Mouse (Mus musculus): ENCODE measurements around the gene Tut7.

Tut7 gene

DNA sequence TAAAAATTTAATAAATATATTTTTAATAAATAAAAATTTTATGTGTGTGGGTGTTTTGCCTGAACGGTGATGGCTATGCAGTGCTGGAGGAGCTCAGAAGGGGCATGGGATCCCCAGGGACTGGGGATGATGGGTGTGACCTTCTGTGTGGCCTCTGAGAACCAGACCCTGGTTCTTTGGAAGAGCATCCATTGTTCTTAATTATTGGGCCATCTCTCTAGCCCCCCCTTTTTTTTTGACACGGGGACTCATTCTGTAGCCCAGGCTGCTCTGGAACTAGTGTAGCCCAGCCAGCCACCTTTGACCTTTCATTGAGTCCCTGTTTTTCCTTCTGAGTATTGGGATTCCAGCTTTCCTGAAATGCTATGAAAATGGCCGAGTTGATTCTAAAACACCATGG, 13.9 kb upstream of the Tut7 start:
- H3K27me3 ChIP-seq (ENCODE audit: insufficient read depth, low read length), result no peaks in the 10 kb centered on the region
- no peak overlapping the region for H3K4me3 ChIP-seq (replicated peaks; ENCODE audit: low read length)
- H3K36me3 ChIP-seq (ENCODE audit: insufficient read depth, low read length), result no peaks in the 10 kb centered on the region
- peaks cover 43% of the 10 kb centered on the region for H3K4me1 ChIP-seq (replicated peaks; ENCODE audit: low read depth, low read length)
- TF ChIP-seq NANOG (IDR thresholded peaks at IDR 0.05; ENCODE audit: borderline replicate concordance, low read length) (no peak), CTCF (conservative IDR thresholded peaks at IDR 0.05; ENCODE audit: low read length) (no peak), POU5F1 (IDR thresholded peaks at IDR 0.05; ENCODE audit: borderline replicate concordance, low read length) (no peak)
- no peaks in the 10 kb centered on the region for H3K9me3 ChIP-seq (ENCODE audit: low read length)

DNA sequence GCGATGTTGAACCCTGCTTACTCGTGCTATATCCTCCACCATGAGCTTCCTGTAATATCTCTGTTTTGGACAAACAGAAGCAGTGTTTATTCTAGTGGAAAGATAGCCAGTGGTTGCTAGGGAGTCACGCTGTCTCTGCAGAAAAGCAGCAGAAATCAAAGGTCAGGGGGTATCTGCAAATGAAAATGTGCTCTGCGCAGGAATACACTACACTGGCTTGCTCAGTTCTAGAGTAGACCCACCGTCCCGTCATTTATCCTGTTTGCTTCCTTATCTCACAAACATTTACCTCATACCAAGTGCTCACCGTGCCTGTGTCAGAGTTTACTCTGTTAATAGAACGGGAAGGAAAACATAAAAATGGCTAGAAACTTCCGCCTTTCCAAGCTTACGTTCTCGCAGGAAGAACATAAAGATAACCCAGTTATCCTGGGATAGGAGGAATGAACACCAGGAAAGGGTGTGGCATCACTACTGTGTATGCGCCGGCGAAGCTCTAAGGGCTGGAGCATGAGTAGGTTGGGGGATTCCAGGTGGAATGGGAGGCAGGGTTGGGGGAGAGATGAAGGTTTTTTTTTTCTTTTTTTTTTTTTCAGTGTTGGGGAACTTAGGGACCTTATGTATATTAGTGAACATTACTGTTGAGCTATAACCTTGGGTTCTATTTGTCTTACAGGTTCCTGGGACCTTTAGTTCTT, 13.3 kb upstream of the Tut7 start:
- H3K27me3 ChIP-seq (ENCODE audit: insufficient read depth, low read length), result no peaks in the 10 kb centered on the region
- H3K4me3 ChIP-seq (replicated peaks; ENCODE audit: low read length), result no peak overlapping the region
- H3K9me3 ChIP-seq (ENCODE audit: low read length), result no peaks in the 10 kb centered on the region
- H3K36me3 ChIP-seq (ENCODE audit: insufficient read depth, low read length), result no peaks in the 10 kb centered on the region
- peaks cover 41% of the 10 kb centered on the region for H3K4me1 ChIP-seq (replicated peaks; ENCODE audit: low read depth, low read length)
- TF ChIP-seq CTCF (conservative IDR thresholded peaks at IDR 0.05; ENCODE audit: low read length) (no peak), NANOG (IDR thresholded peaks at IDR 0.05; ENCODE audit: borderline replicate concordance, low read length) (no peak)

DNA sequence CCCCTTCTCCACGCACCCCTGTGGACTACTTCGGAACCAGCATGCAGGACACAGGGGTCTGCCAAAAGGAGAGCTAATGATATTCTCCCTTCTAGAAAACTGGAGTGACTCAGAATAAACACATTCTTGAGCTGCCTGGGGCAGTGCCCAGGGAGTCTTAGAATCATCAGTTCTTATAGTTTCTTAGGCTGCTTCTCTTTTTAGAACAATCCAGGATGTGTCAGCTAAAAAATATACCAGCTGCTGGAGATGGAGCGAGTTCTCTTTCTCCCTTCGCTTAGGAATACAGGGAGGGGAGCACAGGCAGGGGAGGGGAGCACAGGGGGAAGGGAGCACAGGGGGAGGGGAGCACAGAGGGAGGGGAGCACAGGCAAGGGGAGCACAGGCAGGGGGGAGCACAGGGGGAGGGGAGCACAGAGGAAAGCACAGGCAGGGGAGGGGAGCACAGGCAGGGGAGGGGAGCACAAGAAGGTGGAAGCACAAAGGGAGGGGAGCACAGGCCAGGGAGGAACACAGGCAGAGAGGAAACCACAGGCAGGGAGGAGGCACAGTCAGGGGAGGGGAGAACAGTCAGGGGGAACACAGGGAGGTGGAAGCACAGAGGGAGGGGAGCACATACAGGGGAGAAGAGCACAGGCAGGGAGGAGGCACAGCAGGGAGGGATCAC, 12.0 kb upstream of the Tut7 start:
- Histone ChIP-seq H3K9me3 (ENCODE audit: low read length) (no peaks in the 10 kb centered on the region), H3K27me3 (ENCODE audit: insufficient read depth, low read length) (no peaks in the 10 kb centered on the region)
- TF ChIP-seq CTCF (conservative IDR thresholded peaks at IDR 0.05; ENCODE audit: low read length) (no peak), NANOG (IDR thresholded peaks at IDR 0.05; ENCODE audit: borderline replicate concordance, low read length) (no peak), POU5F1 (IDR thresholded peaks at IDR 0.05; ENCODE audit: borderline replicate concordance, low read length) (no peak)

DNA sequence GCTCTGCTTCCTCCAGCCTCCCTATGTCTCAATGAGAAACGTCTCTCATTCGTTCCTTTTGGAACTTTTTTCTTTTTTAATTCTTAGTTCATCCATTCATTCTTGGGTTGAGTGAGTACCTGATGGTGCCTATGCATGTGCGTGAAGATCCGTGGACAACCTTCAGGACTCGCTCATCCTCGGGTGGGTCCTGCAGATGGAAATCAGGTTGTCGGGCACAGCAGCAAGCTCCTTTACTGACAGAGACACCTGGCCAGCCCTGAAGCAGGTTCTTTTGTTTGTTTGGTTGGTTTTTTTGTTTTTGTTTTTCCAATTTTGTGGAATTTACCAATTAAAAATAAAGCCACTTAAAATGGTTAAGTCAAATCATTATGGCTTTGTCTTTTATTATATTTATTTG, 9.9 kb upstream of the Tut7 start:
- H3K4me1 ChIP-seq (replicated peaks; ENCODE audit: low read depth, low read length), result peaks cover 23% of the 10 kb centered on the region
- no peaks in the 10 kb centered on the region for H3K9me3 ChIP-seq (ENCODE audit: low read length)
- H3K27me3 ChIP-seq (ENCODE audit: insufficient read depth, low read length), result no peaks in the 10 kb centered on the region
- no peaks in the 10 kb centered on the region for H3K36me3 ChIP-seq (ENCODE audit: insufficient read depth, low read length)
- TF ChIP-seq CTCF (conservative IDR thresholded peaks at IDR 0.05; ENCODE audit: low read length) (no peak), NANOG (IDR thresholded peaks at IDR 0.05; ENCODE audit: borderline replicate concordance, low read length) (no peak), POU5F1 (IDR thresholded peaks at IDR 0.05; ENCODE audit: borderline replicate concordance, low read length) (no peak)
- no peak overlapping the region for H3K4me3 ChIP-seq (replicated peaks; ENCODE audit: low read length)

More for the DNA sequence above, 12.0 kb upstream of the Tut7 start:
- H3K36me3 ChIP-seq (ENCODE audit: insufficient read depth, low read length), result no peaks in the 10 kb centered on the region
- H3K4me3 ChIP-seq (replicated peaks; ENCODE audit: low read length), result no peak overlapping the region
- H3K4me1 ChIP-seq (replicated peaks; ENCODE audit: low read depth, low read length), result peaks cover 38% of the 10 kb centered on the region

DNA sequence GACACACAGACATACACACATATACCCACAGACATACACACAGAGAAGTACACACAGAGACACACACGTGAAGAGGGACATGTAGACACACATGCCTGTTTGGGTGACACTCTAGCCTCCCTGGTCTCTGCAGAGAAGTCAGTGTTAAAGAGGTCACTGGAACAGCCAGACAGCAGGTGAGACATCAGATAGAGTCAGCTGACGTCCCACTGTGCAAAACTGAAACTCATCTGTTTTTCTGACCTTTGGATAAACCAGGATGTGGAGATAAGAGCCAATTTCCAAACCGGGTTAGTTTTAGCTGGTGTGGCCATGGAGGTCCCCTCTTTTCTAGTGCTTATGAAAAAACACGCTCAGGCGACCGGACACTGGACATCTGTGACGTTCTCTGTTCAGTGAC, 9.5 kb upstream of the Tut7 start:
- peaks cover 20% of the 10 kb centered on the region for H3K4me1 ChIP-seq (replicated peaks; ENCODE audit: low read depth, low read length)
- H3K4me3 ChIP-seq (replicated peaks; ENCODE audit: low read length), result no peak overlapping the region
- 0 out of 2 replicates have a peak, but pooled peaks cover 2% of the 10 kb centered on the region for H3K27me3 ChIP-seq (ENCODE audit: insufficient read depth, low read length)
- TF ChIP-seq POU5F1 (IDR thresholded peaks at IDR 0.05; ENCODE audit: borderline replicate concordance, low read length) (no peak), NANOG (IDR thresholded peaks at IDR 0.05; ENCODE audit: borderline replicate concordance, low read length) (no peak), CTCF (conservative IDR thresholded peaks at IDR 0.05; ENCODE audit: low read length) (no peak)
- no peaks in the 10 kb centered on the region for H3K9me3 ChIP-seq (ENCODE audit: low read length)
- H3K36me3 ChIP-seq (ENCODE audit: insufficient read depth, low read length), result no peaks in the 10 kb centered on the region

DNA sequence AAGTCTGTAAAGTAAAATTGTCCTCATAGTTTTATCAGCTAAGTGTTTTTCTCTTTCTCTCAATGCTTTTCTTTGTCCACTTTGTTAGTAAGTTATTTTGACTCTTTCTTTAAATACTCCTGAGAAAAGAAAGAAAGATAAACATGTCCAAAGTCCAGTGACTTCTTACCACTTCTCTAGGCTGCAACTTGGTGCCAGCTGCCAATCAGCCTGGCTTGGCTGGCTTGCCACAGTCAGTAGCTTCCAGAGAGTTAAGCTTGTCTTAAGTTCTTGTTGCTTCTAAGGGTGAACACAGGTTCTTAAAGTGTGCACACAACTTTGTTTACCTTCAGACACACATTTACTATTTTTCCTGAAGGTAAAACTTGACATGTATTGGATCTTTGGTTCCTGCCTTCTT, 3.0 kb upstream of the Tut7 start:
- Histone ChIP-seq H3K36me3 (ENCODE audit: insufficient read depth, low read length) (peaks cover 7% of the 10 kb centered on the region), H3K4me1 (replicated peaks; ENCODE audit: low read depth, low read length) (peaks cover 23% of the 10 kb centered on the region), H3K27me3 (ENCODE audit: insufficient read depth, low read length) (0 out of 2 replicates have a peak, but pooled peaks cover 6% of the 10 kb centered on the region), H3K4me3 (replicated peaks; ENCODE audit: low read length) (no peak overlapping the region), H3K9me3 (ENCODE audit: low read length) (no peaks in the 10 kb centered on the region)
- no peak for TF ChIP-seq NANOG (IDR thresholded peaks at IDR 0.05; ENCODE audit: borderline replicate concordance, low read length)
- TF ChIP-seq POU5F1 (IDR thresholded peaks at IDR 0.05; ENCODE audit: borderline replicate concordance, low read length), result no peak
- TF ChIP-seq CTCF (conservative IDR thresholded peaks at IDR 0.05; ENCODE audit: low read length), result no peak

DNA sequence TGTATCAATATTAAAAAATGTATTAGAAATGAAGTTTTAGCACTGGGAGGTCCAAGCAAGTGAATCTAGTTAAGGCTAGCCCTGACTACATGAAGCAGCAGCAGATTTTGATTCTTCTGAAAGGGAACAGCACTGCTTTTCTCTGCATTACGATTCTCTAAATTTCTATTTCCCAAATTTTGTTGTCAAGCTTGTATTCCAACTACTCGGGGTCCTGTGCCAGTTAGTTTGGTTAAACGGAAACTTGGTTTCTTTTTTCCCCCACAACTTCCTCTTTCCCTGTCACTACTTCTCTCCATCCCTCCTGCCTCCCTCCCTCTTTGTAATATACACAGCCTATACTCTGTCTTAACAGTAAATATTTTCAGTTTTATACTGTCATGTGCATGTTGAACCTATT, 2.1 kb downstream of the Tut7 start:
- peaks cover 48% of the 10 kb centered on the region for H3K36me3 ChIP-seq (ENCODE audit: insufficient read depth, low read length)
- TF ChIP-seq NANOG (IDR thresholded peaks at IDR 0.05; ENCODE audit: borderline replicate concordance, low read length), result no peak
- TF ChIP-seq CTCF (conservative IDR thresholded peaks at IDR 0.05; ENCODE audit: low read length), result no peak
- TF ChIP-seq POU5F1 (IDR thresholded peaks at IDR 0.05; ENCODE audit: borderline replicate concordance, low read length), result no peak
- no peak overlapping the region for H3K4me3 ChIP-seq (replicated peaks; ENCODE audit: low read length)
- H3K4me1 ChIP-seq (replicated peaks; ENCODE audit: low read depth, low read length), result peaks cover 37% of the 10 kb centered on the region
- no peaks in the 10 kb centered on the region for H3K9me3 ChIP-seq (ENCODE audit: low read length)
- H3K27me3 ChIP-seq (ENCODE audit: insufficient read depth, low read length), result no peaks in the 10 kb centered on the region

DNA sequence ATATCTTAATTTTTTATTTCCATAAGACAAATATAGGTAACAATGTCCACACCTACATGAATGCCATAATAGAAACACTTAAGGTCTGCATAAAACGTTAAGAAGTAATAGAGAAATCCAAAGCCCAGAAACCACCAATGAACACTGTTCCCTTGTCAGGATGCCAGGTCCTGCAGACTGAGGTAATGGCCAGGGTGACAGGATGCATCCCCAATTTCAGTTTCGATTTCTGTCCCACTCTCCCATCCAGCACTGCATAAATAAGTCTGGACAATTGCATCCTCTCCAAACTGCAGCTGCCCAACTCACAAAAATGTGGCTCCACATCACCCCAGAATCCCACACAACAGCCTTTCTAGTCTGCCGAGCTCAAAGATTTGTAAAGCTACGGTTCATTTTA, 2.8 kb downstream of the Tut7 start:
- Histone ChIP-seq H3K27me3 (ENCODE audit: insufficient read depth, low read length) (no peaks in the 10 kb centered on the region), H3K9me3 (ENCODE audit: low read length) (no peaks in the 10 kb centered on the region), H3K36me3 (ENCODE audit: insufficient read depth, low read length) (peaks cover 55% of the 10 kb centered on the region), H3K4me3 (replicated peaks; ENCODE audit: low read length) (no peak overlapping the region), H3K4me1 (replicated peaks; ENCODE audit: low read depth, low read length) (peaks cover 37% of the 10 kb centered on the region)
- TF ChIP-seq NANOG (IDR thresholded peaks at IDR 0.05; ENCODE audit: borderline replicate concordance, low read length) (no peak), CTCF (conservative IDR thresholded peaks at IDR 0.05; ENCODE audit: low read length) (no peak), POU5F1 (IDR thresholded peaks at IDR 0.05; ENCODE audit: borderline replicate concordance, low read length) (no peak)
